Mouse (Mus musculus): ENCODE data around the gene Tnrc6a.
"Not testable (repeated sequence)": the region's sequence is repeated elsewhere in the genome, so short reads cannot be mapped to it uniquely, and the experiment has no call there.

Tnrc6a gene

DNA sequence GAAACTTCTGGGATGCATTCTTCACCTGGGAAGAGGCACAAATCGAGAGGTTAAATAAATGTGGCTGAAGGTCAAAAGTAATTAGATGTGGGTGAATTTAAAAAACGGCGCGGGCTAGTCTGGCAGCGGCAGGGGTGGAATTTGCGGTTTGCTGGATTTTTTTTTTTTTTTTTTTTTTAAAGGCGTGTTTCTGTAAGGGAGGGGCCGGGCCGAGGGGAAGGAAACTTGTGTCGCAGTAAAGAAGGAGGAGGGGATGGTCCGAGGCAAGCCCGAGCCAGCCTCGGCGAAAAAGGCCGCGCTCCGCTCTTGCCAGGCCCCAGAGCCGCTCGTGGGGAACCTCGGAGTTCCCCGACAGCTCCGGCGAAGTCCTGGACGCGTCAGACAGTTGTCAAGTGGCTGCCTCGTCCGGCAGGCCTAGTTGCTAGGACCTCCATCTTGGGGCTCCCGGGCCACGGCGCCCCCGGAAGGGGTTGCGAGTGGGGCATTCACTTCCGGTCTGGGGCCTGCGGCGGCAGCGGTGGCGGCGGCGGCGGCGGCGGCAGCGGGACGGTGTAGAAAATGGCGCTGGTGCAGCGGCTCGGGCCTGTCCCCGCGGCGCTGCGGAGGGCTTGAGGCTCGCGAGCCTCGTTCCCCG, at the start of gene Tnrc6a:
Tnrc6a (plus strand) TSS at position 221 of the 634 bp plus-strand sequence.
- peak; percentile 93 to 96 for DNase-seq

- DNase-seq, result no peak
Measured at GRCm38 (mm10) chr7:123082236-123082635, 41.4 kb upstream of the Tnrc6a start.

DNA sequence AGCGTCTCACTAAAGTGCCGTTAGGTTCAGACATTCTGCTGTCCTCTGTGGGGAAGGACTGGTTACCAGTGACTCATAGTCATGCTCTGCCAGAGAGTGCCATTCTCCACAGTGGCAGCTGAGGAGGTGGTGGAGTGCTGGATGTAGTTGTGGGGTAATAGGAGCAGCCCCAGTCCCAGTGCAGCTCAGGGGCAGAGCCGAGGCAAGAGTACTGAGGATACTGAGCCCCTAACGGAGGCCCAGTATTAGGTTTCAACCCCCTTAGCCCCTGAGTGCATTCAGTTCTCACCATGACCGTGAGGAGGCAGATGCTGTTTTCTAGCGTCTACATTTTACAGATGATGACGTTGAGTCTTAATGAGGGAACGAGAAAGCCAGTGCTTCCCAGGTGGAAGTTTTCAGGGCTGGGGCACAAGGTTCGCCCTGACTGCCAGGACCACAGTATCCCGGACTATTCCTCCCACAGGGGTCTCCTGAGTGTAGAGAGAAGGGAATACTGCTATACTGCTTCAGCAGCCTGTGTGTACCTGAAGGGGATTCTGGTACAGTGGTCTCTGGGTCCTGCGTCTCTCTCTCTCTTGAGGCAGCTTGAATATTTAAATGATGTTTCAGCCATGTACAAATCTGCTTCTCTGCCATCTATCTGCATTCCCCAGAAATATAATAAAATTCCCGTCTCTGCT, 40.1 kb upstream of the Tnrc6a start:
- no peak for DNase-seq

- DNase-seq, result peak; percentile 78 to 81
Measured at GRCm38 (mm10) chr7:123084180-123084691, 39.4 kb upstream of the Tnrc6a start.

DNA sequence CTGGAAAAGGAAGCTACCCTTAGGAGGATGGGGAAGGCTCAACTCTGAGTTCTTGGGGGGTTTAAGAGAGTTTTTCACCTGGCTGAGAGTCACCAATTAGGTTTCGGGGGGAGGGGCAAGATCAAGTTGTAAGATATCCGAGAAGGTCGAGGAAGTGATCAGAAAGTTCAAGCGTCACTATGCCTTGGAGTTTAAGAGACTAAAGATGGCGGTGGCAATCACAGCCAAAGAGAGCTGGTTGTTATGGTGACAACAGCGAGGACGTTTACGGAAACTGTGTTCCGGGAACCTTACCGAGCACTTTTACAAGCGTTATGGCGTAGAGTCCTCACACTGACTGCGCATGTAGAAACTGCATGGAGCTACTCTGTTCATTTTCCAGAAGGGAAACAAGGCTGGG, 39.0 kb upstream of the Tnrc6a start:
- DNase-seq, result peak; percentile 22 to 34

DNA sequence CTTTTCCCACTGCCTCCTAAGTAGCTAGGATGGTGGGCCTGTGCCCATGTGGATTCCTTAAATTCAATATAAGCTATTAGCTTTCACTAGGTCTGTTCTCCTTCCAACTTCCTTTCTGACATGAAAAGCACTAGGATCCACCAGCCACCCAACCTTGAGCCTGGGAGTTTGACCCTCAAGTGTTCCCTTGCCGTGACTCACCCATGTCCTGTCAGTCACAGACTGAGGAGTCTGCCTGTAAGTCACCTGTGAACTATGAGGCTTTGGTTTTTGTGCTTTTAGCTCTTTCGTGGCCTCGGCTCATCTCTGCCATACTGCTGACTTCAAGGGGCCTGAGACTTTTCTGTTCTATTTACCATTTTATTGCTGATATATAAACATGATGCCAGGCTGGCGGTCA, 34.8 kb upstream of the Tnrc6a start:
- DNase-seq, result no peak

DNA sequence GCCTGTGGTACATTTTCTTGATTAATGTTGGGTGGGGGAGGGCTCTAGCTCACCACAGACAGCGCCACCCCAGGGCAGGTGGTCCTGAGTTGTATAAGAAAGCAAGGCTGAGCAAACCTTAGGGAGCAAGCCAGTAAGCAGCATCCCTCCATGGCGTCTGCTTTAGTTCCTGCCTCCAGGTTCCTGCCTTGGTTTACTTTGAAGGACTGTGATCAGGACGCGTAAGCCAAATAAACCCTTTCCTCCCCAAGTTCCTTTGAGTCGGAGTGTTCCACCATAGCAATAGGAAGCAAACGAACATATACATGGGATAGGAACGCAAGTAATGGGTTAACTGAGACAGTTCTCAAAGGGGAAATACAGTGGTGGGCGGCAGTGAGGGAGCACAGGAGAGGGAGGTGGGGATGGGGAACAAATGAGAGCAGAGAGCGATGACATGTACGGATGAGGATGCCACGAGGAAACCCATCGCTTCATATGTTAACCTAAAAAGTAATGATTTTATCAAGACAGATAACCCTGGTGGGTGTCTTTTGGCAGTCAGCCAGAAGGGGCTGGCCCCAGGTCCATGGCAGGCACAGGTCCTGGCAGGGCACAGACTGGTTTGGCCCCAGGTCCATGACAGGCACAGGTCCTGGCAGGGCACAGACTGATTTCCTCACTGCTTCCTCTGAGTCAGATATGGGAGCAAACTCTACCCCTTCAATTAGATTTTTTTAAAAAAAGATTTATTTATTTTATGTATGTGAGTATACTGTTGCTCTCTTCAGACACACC, 27.2 kb upstream of the Tnrc6a start:
- peak in 1 of 2 experiments; percentile 25 for DNase-seq

DNA sequence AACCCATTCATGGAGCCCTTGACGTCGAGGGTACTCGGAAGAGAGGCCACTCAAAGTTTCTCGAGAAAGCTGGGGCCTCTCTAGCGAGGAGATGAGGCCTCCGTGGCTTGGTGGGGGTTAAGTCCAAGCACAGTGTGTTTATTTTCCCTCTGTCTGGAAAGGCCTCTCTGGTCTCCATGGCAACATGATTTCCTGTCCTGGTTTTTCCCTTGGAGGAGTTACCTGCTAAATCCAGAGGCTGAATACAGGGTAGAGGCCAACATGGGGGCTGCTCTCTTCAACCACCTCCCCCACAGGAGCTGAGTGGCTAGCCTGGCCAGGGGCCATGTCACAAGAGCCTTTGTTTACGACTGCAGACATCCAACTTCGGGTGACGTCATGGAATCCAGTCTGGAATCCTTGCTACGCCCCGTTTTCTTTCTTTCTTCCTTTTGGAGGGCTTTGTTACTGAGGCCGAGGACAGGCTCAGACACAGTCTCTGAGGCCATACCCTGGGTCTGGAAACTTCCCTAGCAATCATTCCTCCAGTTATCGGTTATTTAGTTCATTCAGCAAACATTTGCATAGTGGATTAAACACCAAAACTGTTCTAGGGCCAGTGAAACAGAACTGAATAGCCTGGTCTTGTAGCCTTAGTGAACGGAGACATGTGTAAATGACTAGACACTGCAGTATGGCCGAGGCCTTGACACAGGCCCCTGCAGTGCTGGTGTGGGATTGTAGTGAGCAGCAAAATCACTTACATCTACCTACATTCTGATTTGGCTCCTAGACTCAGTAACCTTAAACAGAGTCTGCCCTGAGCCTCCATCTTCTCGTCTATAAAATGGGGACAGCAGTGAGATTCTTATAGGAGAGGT, 25.6 kb upstream of the Tnrc6a start:
- DNase-seq, result peak; percentile 73 to 85

GRCm38 (mm10) chr7:123101295-123101694, 22.4 kb upstream of the Tnrc6a start:
- no peak for DNase-seq

DNA sequence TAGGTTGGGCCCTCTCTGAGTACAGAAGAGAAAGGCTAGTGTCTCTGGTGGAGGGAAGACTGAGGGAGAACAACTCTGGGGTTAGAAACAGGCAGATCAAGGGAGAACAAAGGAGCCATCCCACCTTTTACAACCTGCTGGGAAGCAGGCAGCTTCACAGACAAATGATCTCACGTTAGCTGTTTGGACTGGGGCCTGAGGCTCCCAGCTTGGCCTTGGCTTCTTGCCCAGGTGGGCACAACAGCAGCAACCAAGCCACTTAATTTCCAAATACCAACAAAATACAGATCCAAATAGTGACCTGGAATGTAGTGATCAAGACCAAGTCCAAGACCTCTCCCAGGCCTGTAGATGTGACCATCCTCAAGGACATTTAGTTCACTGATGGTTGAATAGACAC, 18.3 kb upstream of the Tnrc6a start:
- not testable (repeated sequence) for DNase-seq

- DNase-seq, result no peak
Measured at GRCm38 (mm10) chr7:123105906-123106305, 17.8 kb upstream of the Tnrc6a start.

DNA sequence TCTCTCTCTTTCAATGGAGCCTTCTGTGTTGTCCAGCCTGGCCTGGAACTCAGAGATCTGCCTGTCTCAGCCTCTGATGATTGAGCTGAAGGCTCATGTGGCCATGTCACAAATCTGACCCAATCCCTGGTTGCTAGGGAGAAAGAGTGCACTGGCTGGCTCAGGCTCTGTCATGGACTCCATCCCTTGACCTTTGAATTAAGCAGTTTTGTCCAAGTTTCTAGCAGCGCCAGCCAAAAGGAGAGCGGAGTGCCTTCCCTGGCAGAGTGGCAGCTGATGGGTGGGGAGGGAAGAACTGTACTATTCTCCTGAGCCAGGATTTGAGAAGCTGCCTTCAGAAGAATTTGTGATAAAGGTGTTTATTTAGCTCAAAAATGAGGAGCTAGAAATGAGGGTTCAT, 17.4 kb upstream of the Tnrc6a start:
- no peak for DNase-seq

GRCm38 (mm10) chr7:123108058-123109055, 15.3 kb upstream of the Tnrc6a start:
- no peak for DNase-seq

DNA sequence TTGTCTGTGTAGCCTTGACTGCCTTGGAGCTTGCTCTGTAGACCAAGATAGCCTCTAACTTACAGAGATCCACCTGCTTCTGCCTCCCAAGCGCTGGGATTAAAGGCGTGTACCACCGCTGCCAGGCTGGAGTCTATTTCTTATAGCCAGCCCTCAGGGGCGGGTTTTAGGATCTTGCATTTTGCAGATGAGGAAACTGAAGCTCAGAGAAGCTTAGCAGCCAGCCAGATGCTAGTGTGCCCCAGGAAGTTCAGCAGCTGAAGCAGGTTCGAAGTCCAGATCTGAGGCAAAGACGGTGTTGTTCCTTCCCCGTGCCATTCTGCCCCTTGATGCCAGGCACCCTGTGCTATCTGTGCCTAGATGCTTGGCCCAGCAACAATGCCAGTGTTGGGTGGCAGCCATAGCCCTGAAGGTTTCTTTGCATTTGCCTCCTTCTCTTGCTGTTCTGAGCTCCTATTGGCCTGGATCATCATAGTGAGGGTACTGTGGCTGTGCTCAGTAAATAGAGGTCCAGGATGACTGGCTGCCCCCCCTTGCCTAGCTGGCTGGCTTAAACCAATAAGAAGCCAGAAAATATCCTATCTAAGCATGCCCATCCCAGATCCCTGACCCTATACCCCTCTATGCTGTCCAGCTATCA, 14.2 kb upstream of the Tnrc6a start:
- DNase-seq, result no peak

GRCm38 (mm10) chr7:123110135-123110534, 13.6 kb upstream of the Tnrc6a start:
- no peak for DNase-seq

GRCm38 (mm10) chr7:123113590-123113989, 10.1 kb upstream of the Tnrc6a start:
- DNase-seq, result no peak

- no peak for DNase-seq
Measured at GRCm38 (mm10) chr7:123116799-123117198, 6.9 kb upstream of the Tnrc6a start.

GRCm38 (mm10) chr7:123117209-123117608, 6.5 kb upstream of the Tnrc6a start:
- DNase-seq, result no peak

DNA sequence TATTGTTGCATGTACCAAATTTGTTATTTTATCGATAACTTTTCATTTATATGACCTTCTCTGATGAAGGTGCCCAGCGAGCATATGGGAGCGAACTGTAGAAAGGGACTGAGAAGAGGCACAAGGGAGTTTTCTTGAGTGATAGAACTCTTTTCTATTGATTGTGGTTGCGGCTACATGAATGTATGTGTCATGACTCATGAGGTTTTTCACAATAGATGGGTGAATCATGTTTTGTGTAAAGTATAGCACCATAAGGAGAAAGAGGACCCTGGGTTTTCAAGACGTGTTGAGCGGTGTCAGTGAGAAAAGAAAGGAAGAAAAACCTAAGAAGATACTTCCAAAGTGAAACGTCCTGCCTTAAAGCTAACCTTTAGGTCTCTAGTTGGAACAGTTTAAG, 3.2 kb upstream of the Tnrc6a start:
- no peak for DNase-seq

GRCm38 (mm10) chr7:123124299-123124716, 623 bp downstream of the Tnrc6a start:
- peak in 1 of 2 experiments; percentile 73 for DNase-seq

- peak; percentile 49 to 58 for DNase-seq
Measured at GRCm38 (mm10) chr7:123124735-123125181, 1.1 kb downstream of the Tnrc6a start.

Measured in kidney, postnatal 36 days (tissue).